Mouse (Mus musculus) forebrain, embryonic 14.5 days (tissue): ENCODE measurements around the gene Slc1a1. TPM values are rescaled to one million over a fixed set of nuclear protein-coding genes. Genes with fewer than 3 reads are reported as not detected.

Experiments used
- ATAC-seq: fragments of 200-750 bp; cut with Nextera tagmentation; 2 replicates; pipeline ENCODE4 v1.8.0; 2017; ENCODE audit warnings: mild to moderate bottlenecking, moderate library complexity
- DNase-seq: peaks from one replicate; pipeline ENCODE4 v3.0.0-alpha.2; 2015; ENCODE audit warnings: low spot score
- H3K27ac ChIP-seq: fragments of 300-500 bp; sonication (generic); 2 replicates; pipeline ENCODE4 v1.5.1; 2014; ENCODE audit warnings: low read depth, mild to moderate bottlenecking, control low read depth, low read length, moderate library complexity
- H3K27me3 ChIP-seq: fragments of 300-500 bp; sonication (generic); replicated peaks from 2 replicates; pipeline ENCODE4 v1.6.1; 2014; ENCODE audit warnings: low read length, control low read depth, mixed read lengths; ENCODE audit not compliant: control insufficient read depth, insufficient read depth
- H3K36me3 ChIP-seq: fragments of 300-500 bp; sonication (generic); 2 replicates; pipeline ENCODE4 v1.6.1; 2014; ENCODE audit warnings: low read length, control low read depth; ENCODE audit not compliant: control insufficient read depth, insufficient read depth
- H3K4me1 ChIP-seq: fragments of 300-500 bp; sonication (generic); 2 replicates; pipeline ENCODE4 v1.6.1; 2014; ENCODE audit warnings: antibody characterized with exemption, low read length, control low read depth; ENCODE audit not compliant: control insufficient read depth, insufficient read depth
- H3K4me2 ChIP-seq: fragments of 300-500 bp; sonication (generic); 2 replicates; pipeline ENCODE4 v1.6.1; 2014; ENCODE audit warnings: mild to moderate bottlenecking, control low read depth, low read length
- H3K4me3 ChIP-seq: fragments of 300-500 bp; sonication (generic); 2 replicates; pipeline ENCODE4 v1.5.1; 2014; ENCODE audit warnings: low read depth, low read length, control low read depth
- H3K9ac ChIP-seq: fragments of 300-500 bp; sonication (generic); 2 replicates; pipeline ENCODE4 v1.6.1; 2014; ENCODE audit warnings: mild to moderate bottlenecking, low read length, control low read depth, moderate library complexity
- H3K9me3 ChIP-seq: fragments of 300-500 bp; sonication (generic); replicated peaks from 2 replicates; pipeline ENCODE4 v1.6.1; 2016; ENCODE audit warnings: low read length, control low read depth, mixed read lengths; ENCODE audit not compliant: control insufficient read depth
- WGBS: fragments of 180-500 bp; shearing (Covaris S2); extraction: QIAGEN DNeasy Blood & Tissue Kit; methylation state at CpG from one replicate; pipeline ENCODE4 v1.1.7; 2014; 5-methylcytosine and 5-hydroxymethylcytosine counted together
- polyA plus RNA-seq: library from polyadenylated mRNA; unstranded; fragments of >200 nt; fragmentation: Nextera tagmentation; extraction: Ambion mirVana; gene quantifications from 2 replicates; pipeline ENCODE4 v1.2.1, GENCODE M21; 2014

Slc1a1 gene
- polyA plus RNA-seq, 1 experiment from 2014 or later = 9.3 TPM

GRCm38 (mm10) chr19:28865501-28865900 is 30.7 kb downstream of the Slc1a1 start:
- 56% methylated on average over 1 of the region's 1 CpGs for WGBS
- no peak overlapping the region for H3K4me3 ChIP-seq
- H3K4me1 ChIP-seq = 0 out of 2 replicates have a peak, but pooled peaks cover 3% of the 10 kb centered on the region
- H3K9me3 ChIP-seq = no peaks in the 10 kb centered on the region
- no peak overlapping the region for H3K9ac ChIP-seq
- DNase-seq (peak; percentile 8), ATAC-seq (no peak; the same call in 1 of the 2 replicates)
- no peak overlapping the region for H3K4me2 ChIP-seq
- H3K27me3 ChIP-seq = no peaks in the 10 kb centered on the region
- peak overlapping the region; percentile 35; the same call in 1 of the 2 replicates for H3K27ac ChIP-seq
- no peaks in the 10 kb centered on the region for H3K36me3 ChIP-seq

GRCm38 (mm10) chr19:28869251-28869855 is 34.5 kb downstream of the Slc1a1 start:
- Histone ChIP-seq H3K9ac (no peak overlapping the region), H3K4me3 (no peak overlapping the region), H3K36me3 (no peaks in the 10 kb centered on the region), H3K4me2 (no peak overlapping the region), H3K4me1 (0 out of 2 replicates have a peak, but pooled peaks cover 3% of the 10 kb centered on the region), H3K27ac (no peak overlapping the region), H3K27me3 (no peaks in the 10 kb centered on the region), H3K9me3 (no peaks in the 10 kb centered on the region)
- ATAC-seq (no peak), DNase-seq (no peak)
- WGBS = 90% methylated on average over 6 of the region's 6 CpGs

- ATAC-seq (no peak), DNase-seq (no peak)
- no peak overlapping the region for H3K9ac ChIP-seq
- no peaks in the 10 kb centered on the region for H3K27me3 ChIP-seq
- H3K9me3 ChIP-seq = no peaks in the 10 kb centered on the region
- H3K4me3 ChIP-seq = no peak overlapping the region
- 0 out of 2 replicates have a peak, but pooled peaks cover 3% of the 10 kb centered on the region for H3K4me1 ChIP-seq
- WGBS = 80% methylated on average over 2 of the region's 2 CpGs
- no peak overlapping the region for H3K4me2 ChIP-seq
- H3K27ac ChIP-seq = no peak overlapping the region
- H3K36me3 ChIP-seq = no peaks in the 10 kb centered on the region
Measured at GRCm38 (mm10) chr19:28870351-28870750, 35.5 kb downstream of the Slc1a1 start.

- Histone ChIP-seq H3K4me1 (no peaks in the 10 kb centered on the region), H3K9ac (no peak overlapping the region), H3K9me3 (no peaks in the 10 kb centered on the region), H3K27me3 (no peaks in the 10 kb centered on the region), H3K4me3 (no peak overlapping the region), H3K27ac (no peak overlapping the region), H3K36me3 (no peaks in the 10 kb centered on the region), H3K4me2 (no peak overlapping the region)
- ATAC-seq (no peak), DNase-seq (no peak)
- 93% methylated on average over 2 of the region's 2 CpGs for WGBS
Measured at GRCm38 (mm10) chr19:28879476-28879875, 44.6 kb downstream of the Slc1a1 start.

GRCm38 (mm10) chr19:28883126-28883525 is 48.3 kb downstream of the Slc1a1 start:
- H3K36me3 ChIP-seq = no peaks in the 10 kb centered on the region
- no peak overlapping the region for H3K9ac ChIP-seq
- H3K27me3 ChIP-seq = no peaks in the 10 kb centered on the region
- no peaks in the 10 kb centered on the region for H3K9me3 ChIP-seq
- ATAC-seq (0 out of 2 replicates have a peak, but pooled peaks have one; percentile 18), DNase-seq (peak; percentile 47)
- H3K27ac ChIP-seq = no peak overlapping the region
- no peak overlapping the region for H3K4me3 ChIP-seq
- H3K4me2 ChIP-seq = no peak overlapping the region
- 65% methylated on average over 1 of the region's 1 CpGs for WGBS
- H3K4me1 ChIP-seq = no peaks in the 10 kb centered on the region

GRCm38 (mm10) chr19:28888496-28888895 is 53.6 kb downstream of the Slc1a1 start:
- Histone ChIP-seq H3K27ac (no peak overlapping the region), H3K4me3 (no peak overlapping the region), H3K27me3 (no peaks in the 10 kb centered on the region), H3K4me1 (no peaks in the 10 kb centered on the region), H3K9ac (no peak overlapping the region), H3K9me3 (no peaks in the 10 kb centered on the region), H3K4me2 (no peak overlapping the region), H3K36me3 (no peaks in the 10 kb centered on the region)
- 35% methylated on average over 1 of the region's 1 CpGs for WGBS
- no peak for DNase-seq
- ATAC-seq = no peak

- H3K4me3 ChIP-seq = no peak overlapping the region
- H3K27me3 ChIP-seq = no peaks in the 10 kb centered on the region
- no peaks in the 10 kb centered on the region for H3K4me1 ChIP-seq
- no peaks in the 10 kb centered on the region for H3K36me3 ChIP-seq
- no peaks in the 10 kb centered on the region for H3K9me3 ChIP-seq
- no peak overlapping the region for H3K9ac ChIP-seq
- WGBS = 68% methylated on average over 3 of the region's 3 CpGs
- ATAC-seq = no peak
- DNase-seq = no peak
- no peak overlapping the region for H3K4me2 ChIP-seq
- H3K27ac ChIP-seq = no peak overlapping the region
Measured at GRCm38 (mm10) chr19:28889251-28889650, 54.4 kb downstream of the Slc1a1 start.

GRCm38 (mm10) chr19:28891238-28891637 is 56.4 kb downstream of the Slc1a1 start:
- DNase-seq (no peak), ATAC-seq (no peak)
- no peaks in the 10 kb centered on the region for H3K27me3 ChIP-seq
- no peak overlapping the region for H3K27ac ChIP-seq
- H3K36me3 ChIP-seq = no peaks in the 10 kb centered on the region
- no peak overlapping the region for H3K4me3 ChIP-seq
- H3K4me1 ChIP-seq = no peaks in the 10 kb centered on the region
- no peak overlapping the region for H3K9ac ChIP-seq
- 81% methylated on average over 5 of the region's 5 CpGs for WGBS
- no peaks in the 10 kb centered on the region for H3K9me3 ChIP-seq
- no peak overlapping the region for H3K4me2 ChIP-seq

GRCm38 (mm10) chr19:28891864-28892263 is 57.0 kb downstream of the Slc1a1 start:
- Histone ChIP-seq H3K4me2 (no peak overlapping the region), H3K9me3 (no peaks in the 10 kb centered on the region), H3K4me1 (no peaks in the 10 kb centered on the region), H3K4me3 (no peak overlapping the region), H3K27me3 (no peaks in the 10 kb centered on the region), H3K36me3 (no peaks in the 10 kb centered on the region), H3K27ac (no peak overlapping the region), H3K9ac (no peak overlapping the region)
- no peak for ATAC-seq
- WGBS = 94% methylated on average over 1 of the region's 1 CpGs
- no peak for DNase-seq
